Mouse (Mus musculus): Measurements from ENCODE around the gene Gnas. TPM values are rescaled to one million over a fixed set of nuclear protein-coding genes. Genes with fewer than 3 reads are reported as not detected.

Gene Gnas
- polyA plus RNA-seq (2015; fragmentation: Nextera tagmentation; extraction: Ambion mirVana), result 1,236 and 1,513 TPM in 2 replicates

GRCm38 (mm10) chr2:174284011-174284410, at the start of gene Gnas:
Gene Gnas, plus strand, starts transcription at chr2:174284320.

GRCm38 (mm10) chr2:174346612-174346998, 62.5 kb downstream of the Gnas start, which contains the start of gene Gm20721:
Gene Gm20721, minus strand, starts transcription at chr2:174346712.

MicroRNAs encoded within 50 kb of the gene (microRNA counts, 519-probe panel; counts per million panel counts)
- microRNA mmu-miR-296-3p (not detected), microRNA mmu-miR-296-5p (3,852 counts per million, percentile 69 among the panel's probes with 10 or more counts), microRNA mmu-miR-298 (2,107 counts per million, percentile 26 among the panel's probes with 10 or more counts)

Small RNA genes lying within 50 kb of the gene (microRNA-seq; reads per million reads assigned to microRNA genes)
- gene Gm27591, result not detected
- 3,506 reads per million, percentile 86 among the genes with 10 or more reads in this experiment for gene Mir296
- gene Mir298, result 2,555 reads per million, percentile 83 among the genes with 10 or more reads in this experiment

Other genes with a start within 250 kb of the Gnas start
- 8.2 and 9.5 TPM in 2 replicates for gene Stx16, start 208.0 kb upstream of the Gnas start, polyA plus RNA-seq (2015; fragmentation: Nextera tagmentation; extraction: Ambion mirVana)
- gene Npepl1, start 174.0 kb upstream of the Gnas start, polyA plus RNA-seq (2015; fragmentation: Nextera tagmentation; extraction: Ambion mirVana), result 65.7 and 76.6 TPM in 2 replicates
- 12.5 and 21.2 TPM in 2 replicates for gene Gm20721, start 62.4 kb downstream of the Gnas start, polyA plus RNA-seq (2015; fragmentation: Nextera tagmentation; extraction: Ambion mirVana)
- 35.8 and 37.8 TPM in 2 replicates for gene Nelfcd, start 131.5 kb downstream of the Gnas start, polyA plus RNA-seq (2015; fragmentation: Nextera tagmentation; extraction: Ambion mirVana)
- gene Ctsz, start 154.7 kb downstream of the Gnas start, polyA plus RNA-seq (2015; fragmentation: Nextera tagmentation; extraction: Ambion mirVana), result 106 and 155 TPM in 2 replicates
- gene Tubb1, start 166.4 kb downstream of the Gnas start, polyA plus RNA-seq (2015; fragmentation: Nextera tagmentation; extraction: Ambion mirVana), result 0.33 and 1.2 TPM in 2 replicates
- 699 and 752 TPM in 2 replicates for gene Atp5e, start 179.8 kb downstream of the Gnas start, polyA plus RNA-seq (2015; fragmentation: Nextera tagmentation; extraction: Ambion mirVana)
- gene Prelid3b, start 188.8 kb downstream of the Gnas start, polyA plus RNA-seq (2015; fragmentation: Nextera tagmentation; extraction: Ambion mirVana), result 83.4 and 86.0 TPM in 2 replicates